Mouse (Mus musculus) cerebellum, adult 9-10 months (tissue): ENCODE data around the gene Tacc3.

Source experiments
- DNase-seq: peaks from one replicate; pipeline ENCODE4 v3.0.0; 2022

Tacc3 gene

DNA sequence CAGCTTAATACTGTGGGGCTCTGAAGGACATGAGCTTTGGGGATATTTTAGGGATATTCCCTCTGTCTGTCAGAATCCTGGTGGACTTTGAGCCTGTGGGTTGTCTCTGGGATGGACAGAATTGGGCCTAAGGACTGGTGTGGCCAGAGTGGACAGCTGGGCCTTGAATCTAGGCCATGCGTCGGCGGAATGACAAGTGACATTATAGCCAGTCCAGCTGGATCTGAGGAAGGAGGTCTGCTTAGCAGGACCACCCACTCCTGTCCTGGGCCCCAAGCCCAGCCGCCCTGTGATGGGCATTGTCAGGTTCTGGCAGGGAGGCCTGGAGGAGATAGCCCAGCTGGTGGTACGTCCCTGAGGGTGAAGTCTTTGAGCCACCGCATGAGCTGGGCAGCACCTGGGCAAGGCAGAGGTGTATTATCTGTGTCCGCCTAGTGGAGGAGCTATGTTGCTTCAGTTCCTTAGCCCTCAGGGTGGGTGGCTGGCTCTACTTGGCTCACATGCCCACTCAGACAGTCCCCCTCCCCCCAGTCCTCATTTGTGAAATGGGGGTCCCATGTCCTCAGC is 68.2 kb downstream of the Tacc3 start:
- peak; percentile 30 for DNase-seq

DNA sequence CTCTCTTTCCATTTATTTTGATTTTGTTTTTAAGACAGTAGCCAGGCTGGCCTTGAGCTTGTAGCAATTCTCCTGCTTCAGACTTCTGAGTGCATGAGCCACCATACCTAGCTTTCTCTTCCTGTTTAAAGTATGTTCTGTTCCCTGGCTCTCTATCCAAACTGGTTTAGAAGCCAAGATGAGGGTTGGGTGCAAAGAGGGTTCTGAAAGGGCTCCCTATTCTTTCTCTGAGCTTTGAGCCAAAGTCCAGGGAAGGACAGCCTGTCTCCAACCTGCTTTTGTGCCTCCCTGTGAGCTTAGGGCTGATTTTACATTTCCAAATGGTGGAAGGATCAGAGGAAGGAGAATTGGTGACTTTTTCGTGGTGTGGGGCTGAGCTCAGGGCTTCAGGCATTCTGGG is 69.0 kb downstream of the Tacc3 start:
- DNase-seq = no peak
